Mouse (Mus musculus): ENCODE data around the gene Matn4.

DNA sequence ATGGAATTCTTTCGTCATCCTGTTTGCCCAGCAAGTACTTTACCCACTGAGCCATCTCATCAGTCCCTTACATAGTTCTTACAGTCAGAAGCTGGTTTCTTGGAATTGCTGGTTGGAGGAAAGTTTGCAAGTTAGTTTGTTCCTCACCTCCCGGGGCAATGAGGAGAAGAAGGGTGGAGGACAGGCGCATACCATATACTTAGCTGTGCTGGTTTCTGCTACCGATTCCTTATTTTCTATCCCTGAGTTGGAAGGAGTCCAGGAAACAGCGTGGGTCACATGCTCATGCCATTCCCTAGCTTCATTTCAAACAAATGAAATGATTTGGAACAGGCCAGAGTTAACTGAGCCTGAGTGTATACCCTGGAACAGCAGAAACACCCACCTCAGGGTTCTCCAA, 44.0 kb upstream of the Matn4 start:
- TF ChIP-seq CTCF (IDR thresholded peaks at IDR 0.05; ENCODE audit: low read depth) (no peak), EP300 (IDR thresholded peaks at IDR 0.05; ENCODE audit: low read depth) (no peak)
